Mouse (Mus musculus): ENCODE measurements at regions not wholly inside any gene's neighbourhood (a gene's known extent, or its start where the extent isn't known, plus 50 kb on each side); places are given as distances from the start of the nearest gene placed in this dataset.

DNA sequence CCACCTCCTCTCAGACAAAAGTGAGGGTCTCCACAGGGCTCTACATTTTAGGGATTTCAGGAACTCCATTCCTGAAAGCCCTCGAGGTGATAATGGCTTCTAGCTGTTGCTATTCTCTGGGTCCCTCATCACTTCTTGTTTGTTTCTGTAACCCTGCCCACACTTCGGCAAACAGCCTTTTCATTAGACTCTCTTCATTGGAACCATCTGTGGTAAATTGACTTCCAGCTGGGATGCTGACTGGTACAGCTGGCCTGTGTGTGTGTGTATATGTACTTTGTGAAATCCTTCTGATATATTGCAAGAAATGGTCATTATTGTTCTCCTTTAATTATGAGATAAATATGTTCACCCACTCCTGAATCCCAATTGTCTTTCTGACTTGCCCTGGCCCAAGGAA, 50.3 kb downstream of the Gm10192 start:
- H3K4me2 ChIP-seq, result no peak overlapping the region
- ATAC-seq (ENCODE audit: low FRiP score) (no peak), DNase-seq (ENCODE audit: low spot score, missing footprints) (no peak)
- H3K9ac ChIP-seq (ENCODE audit: low read length), result no peak overlapping the region
- H3K4me1 ChIP-seq (ENCODE audit: control insufficient read depth, insufficient read depth, low read length), result no peaks in the 10 kb centered on the region
- no peak overlapping the region for H3K4me3 ChIP-seq (ENCODE audit: low read depth, low read length)
- H3K27ac ChIP-seq (ENCODE audit: low read depth, low read length), result no peak overlapping the region
- no peaks in the 10 kb centered on the region for H3K36me3 ChIP-seq (ENCODE audit: control insufficient read depth, insufficient read depth, low read length)
- no peaks in the 10 kb centered on the region for H3K27me3 ChIP-seq (ENCODE audit: control insufficient read depth, insufficient read depth, low read length)
- no peaks in the 10 kb centered on the region for H3K9me3 ChIP-seq (ENCODE audit: control insufficient read depth, low read length)
- WGBS, result 61% methylated on average over 2 of the region's 2 CpGs

DNA sequence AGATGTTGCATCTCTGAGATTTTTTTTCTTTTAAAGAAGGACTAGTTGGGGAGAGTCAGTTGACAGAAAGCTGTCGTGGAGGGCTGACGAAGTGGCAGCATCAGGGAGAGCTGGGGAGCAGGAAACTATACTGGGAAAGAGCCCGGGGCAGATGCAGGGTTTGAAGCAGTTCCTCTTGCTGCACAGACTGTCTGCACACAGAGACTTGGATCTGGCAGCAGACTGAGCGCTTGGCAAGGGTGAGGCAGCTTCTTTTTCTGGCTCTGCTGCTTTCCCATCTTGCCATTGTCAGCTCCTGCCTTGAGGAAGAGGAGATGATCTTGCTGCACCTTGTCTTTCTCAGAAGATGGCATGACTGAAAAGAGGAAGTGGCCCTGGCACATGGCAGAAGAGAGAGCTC, 55.2 kb downstream of the Gm10192 start:
- ATAC-seq (ENCODE audit: low FRiP score) (no peak), DNase-seq (ENCODE audit: low spot score, missing footprints) (no peak)
- Histone ChIP-seq H3K4me1 (ENCODE audit: control insufficient read depth, insufficient read depth, low read length) (no peaks in the 10 kb centered on the region), H3K27ac (ENCODE audit: low read depth, low read length) (no peak overlapping the region), H3K36me3 (ENCODE audit: control insufficient read depth, insufficient read depth, low read length) (no peaks in the 10 kb centered on the region), H3K4me3 (ENCODE audit: low read depth, low read length) (no peak overlapping the region), H3K4me2 (no peak overlapping the region), H3K9ac (ENCODE audit: low read length) (no peak overlapping the region), H3K27me3 (ENCODE audit: control insufficient read depth, insufficient read depth, low read length) (no peaks in the 10 kb centered on the region), H3K9me3 (ENCODE audit: control insufficient read depth, low read length) (no peaks in the 10 kb centered on the region)
- 77% methylated on average over 4 of the region's 4 CpGs for WGBS

DNA sequence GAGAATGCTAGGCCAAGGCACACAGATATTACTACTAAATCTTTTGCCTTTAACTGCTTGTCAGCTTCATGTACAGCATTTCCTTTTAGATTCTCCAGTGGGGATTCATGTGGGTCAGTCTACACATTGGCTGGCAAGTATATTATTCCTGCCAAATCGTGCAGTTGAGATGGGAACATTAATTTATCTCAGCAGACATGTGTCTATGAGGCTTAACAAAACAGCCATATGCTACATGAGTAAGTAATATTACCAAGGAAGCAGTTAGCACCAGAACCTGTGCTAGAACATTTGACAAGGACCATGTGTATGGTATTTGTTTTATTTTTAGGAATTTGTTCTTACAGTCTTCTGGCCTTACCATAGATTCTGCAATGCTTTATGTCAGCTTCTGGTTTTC, 59.1 kb downstream of the Gm10192 start:
- 88% methylated on average over 1 of the region's 1 CpGs for WGBS
- no peaks in the 10 kb centered on the region for H3K4me1 ChIP-seq (ENCODE audit: control insufficient read depth, insufficient read depth, low read length)
- DNase-seq (ENCODE audit: low spot score, missing footprints), result no peak
- no peak for ATAC-seq (ENCODE audit: low FRiP score)
- no peaks in the 10 kb centered on the region for H3K9me3 ChIP-seq (ENCODE audit: control insufficient read depth, low read length)
- H3K9ac ChIP-seq (ENCODE audit: low read length), result no peak overlapping the region
- no peak overlapping the region for H3K4me3 ChIP-seq (ENCODE audit: low read depth, low read length)
- no peaks in the 10 kb centered on the region for H3K27me3 ChIP-seq (ENCODE audit: control insufficient read depth, insufficient read depth, low read length)
- no peak overlapping the region for H3K4me2 ChIP-seq
- H3K36me3 ChIP-seq (ENCODE audit: control insufficient read depth, insufficient read depth, low read length), result no peaks in the 10 kb centered on the region
- no peak overlapping the region for H3K27ac ChIP-seq (ENCODE audit: low read depth, low read length)

DNA sequence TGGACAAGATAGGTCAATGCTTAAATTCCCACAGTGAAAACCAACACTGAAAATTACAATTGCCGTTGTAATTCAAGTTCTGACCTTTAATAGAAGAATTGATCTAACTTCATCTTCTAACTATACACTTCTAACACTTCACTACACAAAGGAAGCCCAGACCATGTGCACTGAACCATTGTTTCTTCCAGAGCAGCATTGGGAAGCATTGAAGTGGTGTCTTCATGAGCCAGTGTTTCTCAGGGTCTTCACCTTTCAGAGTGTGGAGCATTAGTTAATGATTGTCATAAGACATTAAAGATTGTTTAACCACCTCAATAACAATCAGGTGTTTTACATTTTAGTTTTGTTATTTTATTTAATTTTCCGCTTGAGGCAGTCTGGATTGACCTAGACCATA, 61.0 kb downstream of the Gm10192 start:
- Histone ChIP-seq H3K36me3 (ENCODE audit: control insufficient read depth, insufficient read depth, low read length) (no peaks in the 10 kb centered on the region), H3K9me3 (ENCODE audit: control insufficient read depth, low read length) (no peaks in the 10 kb centered on the region), H3K27ac (ENCODE audit: low read depth, low read length) (no peak overlapping the region), H3K9ac (ENCODE audit: low read length) (no peak overlapping the region), H3K4me3 (ENCODE audit: low read depth, low read length) (no peak overlapping the region), H3K4me2 (no peak overlapping the region), H3K4me1 (ENCODE audit: control insufficient read depth, insufficient read depth, low read length) (no peaks in the 10 kb centered on the region), H3K27me3 (ENCODE audit: control insufficient read depth, insufficient read depth, low read length) (no peaks in the 10 kb centered on the region)
- ATAC-seq (ENCODE audit: low FRiP score) (no peak), DNase-seq (ENCODE audit: low spot score, missing footprints) (no peak)
- 85% methylated on average over 2 of the region's 2 CpGs for WGBS

DNA sequence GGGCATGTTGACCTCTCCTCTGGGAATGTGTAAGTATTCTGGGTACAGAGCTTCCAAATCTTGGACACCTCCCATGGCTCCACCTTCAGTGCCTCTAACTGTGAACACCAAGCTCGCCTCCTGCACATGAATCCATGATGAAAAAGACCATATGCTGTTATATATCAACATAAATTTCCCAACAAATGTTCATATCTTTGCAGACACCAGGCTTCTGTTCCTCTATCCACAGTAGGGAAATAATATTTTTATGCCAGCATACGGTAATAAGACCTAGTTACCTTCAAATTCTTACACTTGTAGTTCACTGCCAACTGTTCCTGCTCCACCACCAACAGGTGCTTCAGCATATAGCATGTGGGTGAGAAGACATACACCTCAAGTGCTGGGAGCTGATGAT, 63.5 kb downstream of the Gm10192 start:
- H3K4me2 ChIP-seq, result no peak overlapping the region
- no peak overlapping the region for H3K9ac ChIP-seq (ENCODE audit: low read length)
- no peaks in the 10 kb centered on the region for H3K9me3 ChIP-seq (ENCODE audit: control insufficient read depth, low read length)
- ATAC-seq (ENCODE audit: low FRiP score) (no peak), DNase-seq (ENCODE audit: low spot score, missing footprints) (no peak)
- H3K27ac ChIP-seq (ENCODE audit: low read depth, low read length), result no peak overlapping the region
- 80% methylated on average over 2 of the region's 2 CpGs for WGBS
- no peaks in the 10 kb centered on the region for H3K36me3 ChIP-seq (ENCODE audit: control insufficient read depth, insufficient read depth, low read length)
- no peaks in the 10 kb centered on the region for H3K4me1 ChIP-seq (ENCODE audit: control insufficient read depth, insufficient read depth, low read length)
- H3K27me3 ChIP-seq (ENCODE audit: control insufficient read depth, insufficient read depth, low read length), result no peaks in the 10 kb centered on the region
- H3K4me3 ChIP-seq (ENCODE audit: low read depth, low read length), result no peak overlapping the region

DNA sequence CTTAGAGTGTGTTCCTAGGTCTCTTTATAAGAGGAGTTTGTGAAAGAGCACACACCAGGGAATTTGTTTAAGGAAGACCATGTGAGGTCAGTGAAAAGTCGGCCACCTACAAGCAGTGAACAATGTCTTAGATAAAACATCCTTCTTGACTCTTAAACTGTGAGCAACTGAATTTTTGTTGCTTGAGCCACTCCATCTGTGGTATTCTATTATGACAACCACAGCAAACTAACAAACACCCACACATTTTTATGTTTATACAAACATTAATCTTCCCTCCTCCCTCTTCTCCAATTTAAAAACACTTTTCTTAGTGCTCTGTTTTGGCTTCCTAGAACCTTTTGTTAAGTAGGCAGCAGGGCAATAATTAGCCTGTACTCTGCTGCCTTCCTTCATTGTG, 66.0 kb downstream of the Gm10192 start:
- Histone ChIP-seq H3K27me3 (ENCODE audit: control insufficient read depth, insufficient read depth, low read length) (no peaks in the 10 kb centered on the region), H3K9ac (ENCODE audit: low read length) (no peak overlapping the region), H3K4me2 (no peak overlapping the region), H3K36me3 (ENCODE audit: control insufficient read depth, insufficient read depth, low read length) (no peaks in the 10 kb centered on the region), H3K9me3 (ENCODE audit: control insufficient read depth, low read length) (no peaks in the 10 kb centered on the region), H3K4me3 (ENCODE audit: low read depth, low read length) (no peak overlapping the region), H3K4me1 (ENCODE audit: control insufficient read depth, insufficient read depth, low read length) (no peaks in the 10 kb centered on the region), H3K27ac (ENCODE audit: low read depth, low read length) (no peak overlapping the region)
- no peak for DNase-seq (ENCODE audit: low spot score, missing footprints)
- 72% methylated on average over 1 of the region's 1 CpGs for WGBS
- ATAC-seq (ENCODE audit: low FRiP score), result no peak

DNA sequence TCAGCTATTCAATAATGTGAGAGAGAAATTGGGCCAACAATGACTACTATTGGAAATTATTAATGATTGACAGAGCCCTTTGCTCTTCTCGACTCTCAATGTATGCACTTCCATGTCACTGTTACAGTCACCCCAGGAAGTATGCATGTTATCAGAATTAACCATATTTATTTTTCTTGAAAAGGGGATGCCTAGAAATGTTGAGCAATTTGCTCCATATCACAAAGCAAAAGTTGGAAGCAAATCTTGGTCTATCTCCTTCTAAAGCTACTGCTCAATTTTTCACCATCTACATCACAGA, 80.3 kb downstream of the Gm10192 start:
- no peaks in the 10 kb centered on the region for H3K4me1 ChIP-seq (ENCODE audit: control insufficient read depth, insufficient read depth, low read length)
- H3K36me3 ChIP-seq (ENCODE audit: control insufficient read depth, insufficient read depth, low read length), result no peaks in the 10 kb centered on the region
- no peak for ATAC-seq (ENCODE audit: low FRiP score)
- H3K27ac ChIP-seq (ENCODE audit: low read depth, low read length), result no peak overlapping the region
- H3K4me3 ChIP-seq (ENCODE audit: low read depth, low read length), result no peak overlapping the region
- H3K27me3 ChIP-seq (ENCODE audit: control insufficient read depth, insufficient read depth, low read length), result no peaks in the 10 kb centered on the region
- H3K9me3 ChIP-seq (ENCODE audit: control insufficient read depth, low read length), result no peaks in the 10 kb centered on the region
- DNase-seq (ENCODE audit: low spot score, missing footprints), result no peak
- H3K4me2 ChIP-seq, result no peak overlapping the region
- no peak overlapping the region for H3K9ac ChIP-seq (ENCODE audit: low read length)
- WGBS, result 83% methylated on average over 1 of the region's 1 CpGs

DNA sequence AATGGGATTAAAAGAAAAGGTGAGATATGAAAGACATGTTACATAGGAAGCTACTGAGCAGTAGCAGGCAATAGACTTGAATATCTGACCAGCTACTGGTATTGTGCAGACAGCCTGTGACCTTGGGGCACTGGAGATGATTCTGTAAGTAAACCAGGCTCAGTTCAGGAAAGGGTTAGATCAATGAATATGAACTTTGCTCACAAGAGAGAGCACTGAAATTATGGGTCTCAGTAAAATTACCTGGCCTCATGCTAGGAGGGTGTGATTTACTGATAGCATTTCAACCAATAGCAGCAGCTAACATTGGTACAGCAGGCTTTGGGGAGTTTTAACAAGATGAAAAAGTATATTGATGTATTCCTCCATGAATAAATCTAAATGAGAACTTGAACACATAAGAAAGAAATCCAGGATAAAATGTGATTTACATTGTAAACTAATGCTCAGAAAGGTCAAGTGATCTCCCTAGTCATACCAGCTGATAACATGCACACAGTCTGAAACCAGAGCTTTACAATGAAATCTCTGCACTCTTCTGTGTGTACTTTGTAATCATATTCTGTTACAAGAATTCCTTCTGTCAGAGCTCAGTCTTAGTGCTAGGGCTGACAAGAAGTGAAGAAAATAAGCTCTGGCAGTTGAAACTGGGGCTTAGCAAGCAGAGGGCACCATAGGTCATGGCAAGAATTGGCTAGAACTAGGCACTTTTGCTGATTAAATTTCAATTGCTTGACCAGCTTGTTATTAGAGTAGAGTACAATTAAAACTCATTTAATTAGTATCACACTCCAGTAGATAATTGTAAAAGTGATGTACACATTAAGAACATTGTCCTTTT, 80.8 kb downstream of the Gm10192 start:
- no peak overlapping the region for H3K4me3 ChIP-seq (ENCODE audit: low read depth, low read length)
- no peaks in the 10 kb centered on the region for H3K4me1 ChIP-seq (ENCODE audit: control insufficient read depth, insufficient read depth, low read length)
- H3K36me3 ChIP-seq (ENCODE audit: control insufficient read depth, insufficient read depth, low read length), result no peaks in the 10 kb centered on the region
- no peaks in the 10 kb centered on the region for H3K9me3 ChIP-seq (ENCODE audit: control insufficient read depth, low read length)
- H3K4me2 ChIP-seq, result no peak overlapping the region
- H3K27ac ChIP-seq (ENCODE audit: low read depth, low read length), result no peak overlapping the region
- DNase-seq (ENCODE audit: low spot score, missing footprints) (no peak), ATAC-seq (ENCODE audit: low FRiP score) (no peak; the same call in 1 of the 2 replicates)
- H3K9ac ChIP-seq (ENCODE audit: low read length), result no peak overlapping the region
- H3K27me3 ChIP-seq (ENCODE audit: control insufficient read depth, insufficient read depth, low read length), result no peaks in the 10 kb centered on the region

DNA sequence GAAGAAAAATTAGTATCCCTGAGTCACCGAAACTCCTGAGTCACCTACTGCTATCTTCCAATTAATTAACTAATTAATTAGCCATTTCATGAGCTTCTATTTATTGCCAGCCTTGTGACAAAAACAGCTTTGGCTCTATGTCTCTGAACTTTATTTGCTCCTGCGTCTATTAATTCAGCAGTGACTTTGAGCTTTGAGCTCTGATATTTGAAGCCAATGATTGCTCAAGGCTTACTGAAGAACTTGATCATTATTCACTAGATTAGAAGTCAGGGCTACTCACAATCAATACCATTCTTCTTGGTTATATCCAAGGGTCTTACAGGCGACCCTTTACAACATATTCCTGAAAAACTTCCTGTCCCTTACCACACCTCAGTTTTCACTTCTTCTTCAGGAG, 83.2 kb downstream of the Gm10192 start:
- no peaks in the 10 kb centered on the region for H3K27me3 ChIP-seq (ENCODE audit: control insufficient read depth, insufficient read depth, low read length)
- H3K36me3 ChIP-seq (ENCODE audit: control insufficient read depth, insufficient read depth, low read length), result no peaks in the 10 kb centered on the region
- ATAC-seq (ENCODE audit: low FRiP score), result no peak
- H3K4me2 ChIP-seq, result no peak overlapping the region
- no peak overlapping the region for H3K27ac ChIP-seq (ENCODE audit: low read depth, low read length)
- no peaks in the 10 kb centered on the region for H3K9me3 ChIP-seq (ENCODE audit: control insufficient read depth, low read length)
- no peak overlapping the region for H3K4me3 ChIP-seq (ENCODE audit: low read depth, low read length)
- no peak for DNase-seq (ENCODE audit: low spot score, missing footprints)
- no peak overlapping the region for H3K9ac ChIP-seq (ENCODE audit: low read length)
- H3K4me1 ChIP-seq (ENCODE audit: control insufficient read depth, insufficient read depth, low read length), result no peaks in the 10 kb centered on the region
- WGBS, result 85% methylated on average over 3 of the region's 3 CpGs

Data from midbrain, embryonic 11.5 days (tissue).